Mouse (Mus musculus): ENCODE results near the gene 4932415D10Rik. TPM values are rescaled to one million over a fixed set of nuclear protein-coding genes. Genes with fewer than 3 reads are reported as not detected.

The 4932415D10Rik gene
- not detected in 2 replicates for total RNA-seq (2021)
- long read RNA-seq = 0 reads

GRCm38 (mm10) chr10:82316482-82316881 lies at the start of gene 4932415D10Rik:
Gene 4932415D10Rik, minus strand, starts transcription at chr10:82316582.
- DNase-seq = no peak

- no peak for DNase-seq
Measured at GRCm38 (mm10) chr10:82361911-82362310, 45.5 kb upstream of the 4932415D10Rik start.

- no peak for DNase-seq
Measured at GRCm38 (mm10) chr10:82355401-82355800, 39.0 kb upstream of the 4932415D10Rik start.

- DNase-seq = peak; percentile 76
Measured at GRCm38 (mm10) chr10:82354083-82355010, 38.0 kb upstream of the 4932415D10Rik start, which contains the start of gene Gm4924. Gene Gm4924, plus strand, starts transcription at chr10:82354255.

- no peak for DNase-seq
Measured at GRCm38 (mm10) chr10:82329826-82330225, 13.4 kb upstream of the 4932415D10Rik start.

GRCm38 (mm10) chr10:82320134-82320533 lies 3.8 kb upstream of the 4932415D10Rik start:
- DNase-seq = no peak

- no peak for DNase-seq
Measured at GRCm38 (mm10) chr10:82296440-82296839, 19.9 kb downstream of the 4932415D10Rik start.

- no peak for DNase-seq
Measured at GRCm38 (mm10) chr10:82257331-82257730, 59.1 kb downstream of the 4932415D10Rik start.

GRCm38 (mm10) chr10:82245021-82245420 lies 71.4 kb downstream of the 4932415D10Rik start:
- DNase-seq = no peak

GRCm38 (mm10) chr10:82241401-82241788 lies 75.0 kb downstream of the 4932415D10Rik start:
- no peak for DNase-seq

- peak; percentile 66 for DNase-seq
Measured at GRCm38 (mm10) chr10:82240742-82241400, 75.5 kb downstream of the 4932415D10Rik start, which contains the start of gene Zfp938. Gene Zfp938, minus strand, starts transcription at chr10:82241280.

Other genes starting within 250 kb of the 4932415D10Rik start
- gene BC024063, start 233.2 kb downstream of the 4932415D10Rik start, total RNA-seq (2021) = 3.3 and 3.5 TPM in 2 replicates
- 4.1 and 5.4 TPM in 2 replicates for gene AU041133, start 188.6 kb downstream of the 4932415D10Rik start, total RNA-seq (2021)
- 6.4 and 7.0 TPM in 2 replicates for gene Zfp938, start 75.3 kb downstream of the 4932415D10Rik start, total RNA-seq (2021)
- 5.5 and 7.1 TPM in 2 replicates for gene Gm4924, start 37.7 kb upstream of the 4932415D10Rik start, total RNA-seq (2021)
- gene Gm1553, start 176.0 kb upstream of the 4932415D10Rik start, total RNA-seq (2021) = not detected in 2 replicates

Measured in adrenal gland, postnatal 25 days (tissue).